In the genomic region with DNA sequence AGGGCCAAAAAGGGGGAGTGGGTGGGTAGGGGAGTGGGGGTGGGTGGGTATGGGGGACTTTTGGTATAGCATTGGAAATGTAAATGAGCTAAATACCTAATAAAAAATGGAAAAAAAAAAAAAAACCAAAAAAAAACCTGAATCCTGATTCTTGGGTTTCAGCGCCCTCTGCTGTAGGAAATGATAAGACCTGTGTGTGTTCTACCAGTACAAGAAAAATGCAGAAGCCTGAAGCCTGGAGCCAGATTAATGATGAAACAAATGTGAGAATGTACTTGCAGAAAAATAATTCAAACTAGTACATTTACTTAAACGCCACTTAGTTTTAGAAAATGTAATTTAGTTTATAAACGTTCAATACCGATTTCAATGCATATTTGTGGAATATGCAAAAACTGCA, we compare ENCODE assay signal across 13 mouse cellular contexts. TPM values are rescaled to one million over a fixed set of nuclear protein-coding genes. Genes with fewer than 3 reads are reported as not detected.
A peak's percentile ranks its signal among the peaks of the same experiment; 100 is the strongest.
DNase-seq lines count a peak whose midpoint lies in the region; ATAC-seq and TF ChIP-seq lines count a peak whose summit lies in the region.
"Not testable (repeated sequence)": the region's sequence is repeated elsewhere in the genome, so short reads cannot be mapped to it uniquely, and the experiment has no call there.
"Had no signal": no experiment of that assay in that cellular context is flagged by ENCODE, and none has a peak within 500 bp of the region (broad histone marks: within the 10 kb centered on the region; RNA-seq: fewer than 3 reads in every experiment).

No protein-coding gene starts in this region.

- not testable (repeated sequence) for H3K4me2 ChIP-seq in lung, postnatal 0 days (replicated peaks; ENCODE audit: low read depth, low read length)

- not testable (repeated sequence) for H3K27ac ChIP-seq in lung, postnatal 0 days (ENCODE audit: low read length)

- in situ Hi-C loops in Patski (cut with MboI; ENCODE audit: low pct_unique_long_range_greater_than_20kb), result loop anchor here (5.0 kb wide), 1 partner anchor 167 kb away; no protein-coding TSS in a partner anchor

- H3K4me1 ChIP-seq in lung, postnatal 0 days (ENCODE audit: insufficient read depth, low read depth, low read length), result not testable (repeated sequence)

- not testable (repeated sequence) for ATAC-seq in Patski; lung, postnatal 0 days

- WGBS in lung, postnatal 0 days, result 23% methylated on average over 4 of the region's 4 CpGs

- H3K27me3 ChIP-seq in Patski; lung, postnatal 0 days (replicated peaks; ENCODE audit: insufficient read depth, low read length): not testable (repeated sequence)

- CTCF ChIA-PET in Patski (lab: Charles Lee), result interaction anchor here (1.2 kb wide), 2 partner anchors 27 to 229 kb away, joined by 3 to 4 read pairs; no protein-coding TSS in a partner anchor

- not testable (repeated sequence) for H3K36me3 ChIP-seq in lung, postnatal 0 days (ENCODE audit: insufficient read depth, low read length)

- peak; percentile 87 for DNase-seq in 3T3-L1 (ENCODE audit: low read depth, low spot score)
- not testable (repeated sequence) for DNase-seq in Patski (ENCODE audit: low read depth, low spot score)
- DNase-seq in cerebellum, adult 8-10 months, result peak; percentile 2
- DNase-seq in fibroblast of lung, adult 2 months (ENCODE audit: low read depth), result peak; percentile 15
- peak; percentile 1 for DNase-seq in induced T-regulatory cell, adult 2 months (ENCODE audit: low read depth)
- DNase-seq in layer of hippocampus, postnatal 14 days (ENCODE audit: low spot score in 2 of 2), result peak; percentile 14 to 54
- DNase-seq in lung, postnatal 0 days (ENCODE audit: low spot score), result peak; percentile 7
- DNase-seq in retina, postnatal 7 days (ENCODE audit: low read depth, low spot score), result peak; percentile 21

- TF ChIP-seq EP300 in lung, postnatal 0 days (IDR thresholded peaks at IDR 0.05), result not testable (repeated sequence)

- POLR2A ChIA-PET in Patski (lab: Charles Lee), result interaction anchor here (0.6 kb wide), 1 partner anchor 123 kb away, joined by 5 read pairs; no protein-coding TSS in a partner anchor

- peak; percentile 36 for TF ChIP-seq CTCF in Patski (IDR thresholded peaks at IDR 0.05)
- peak; percentile 37 for TF ChIP-seq CTCF in lung, postnatal 0 days (IDR thresholded peaks at IDR 0.05)

- H3K4me3 ChIP-seq in lung, postnatal 0 days (ENCODE audit: low read depth, low read length), result not testable (repeated sequence)

- H3K9ac ChIP-seq in lung, postnatal 0 days (replicated peaks; ENCODE audit: low read depth), result not testable (repeated sequence)

- not testable (repeated sequence) for H3K9me3 ChIP-seq in lung, postnatal 0 days (ENCODE audit: low read length)

RNA-seq across cellular contexts. Expression of gene Tmprss11f, which starts 17.0 kb away (rescaled TPM):
- not detected for polyA plus RNA-seq in Patski (2021)
- not detected for total RNA-seq in layer of hippocampus, postnatal 14 days (2021)
- not detected in 2 replicates for polyA plus RNA-seq in lung, postnatal 0 days (2015; fragmentation: Nextera tagmentation; extraction: Ambion mirVana)
- total RNA-seq: gastrocnemius, postnatal 25 days; left cerebral cortex, adult 8-10 months had no signal
- polyA plus RNA-seq: forebrain, embryonic 10.5 days; heart, embryonic 15.5 days had no signal

RNA-seq across cellular contexts. Expression of gene Tmprss11b, which starts 27.0 kb away (rescaled TPM):
- polyA plus RNA-seq in Patski (2021), result not detected
- total RNA-seq in layer of hippocampus, postnatal 14 days (2021), result not detected
- not detected in 2 replicates for polyA plus RNA-seq in lung, postnatal 0 days (2015; fragmentation: Nextera tagmentation; extraction: Ambion mirVana)
- total RNA-seq: gastrocnemius, postnatal 25 days; left cerebral cortex, adult 8-10 months had no signal
- polyA plus RNA-seq: forebrain, embryonic 10.5 days; heart, embryonic 15.5 days; intestine, embryonic 15.5 days had no signal
